Mouse (Mus musculus) forebrain, embryonic 11.5 days (tissue): ENCODE measurements at regions not wholly inside any gene's neighbourhood (a gene's known extent, or its start where the extent isn't known, plus 50 kb on each side); places are given as distances from the start of the nearest gene placed in this dataset.
A peak's percentile ranks its signal among the peaks of the same experiment; 100 is the strongest.
"Not testable (repeated sequence)": the region's sequence is repeated elsewhere in the genome, so short reads cannot be mapped to it uniquely, and the experiment has no call there.

ENCODE experiments used
- ATAC-seq: fragments of 200-750 bp; cut with Nextera tagmentation; replicated peaks from 2 replicates; pipeline ENCODE4 v1.8.0; 2017; ENCODE audit warnings: moderate TSS enrichment; ENCODE audit not compliant: low FRiP score
- DNase-seq: peaks from one replicate; pipeline ENCODE4 v3.0.0-alpha.2; 2017; ENCODE audit warnings: low spot score
- H3K27ac ChIP-seq: fragments of 300-500 bp; sonication (generic); 2 replicates; pipeline ENCODE4 v1.5.1; 2014; ENCODE audit warnings: low read depth, low read length
- H3K27me3 ChIP-seq: fragments of 300-500 bp; sonication (generic); 2 replicates; pipeline ENCODE4 v1.6.1; 2014; ENCODE audit warnings: mild to moderate bottlenecking, low read length, mixed read lengths; ENCODE audit not compliant: control insufficient read depth, insufficient read depth
- H3K36me3 ChIP-seq: fragments of 300-500 bp; sonication (generic); 2 replicates; pipeline ENCODE4 v1.6.1; 2014; ENCODE audit warnings: mild to moderate bottlenecking, low read length, moderate library complexity, mixed read lengths; ENCODE audit not compliant: control insufficient read depth, insufficient read depth
- H3K4me1 ChIP-seq: fragments of 300-500 bp; sonication (generic); replicated peaks from 2 replicates; pipeline ENCODE4 v1.6.1; 2014; ENCODE audit warnings: low read length, mixed read lengths; ENCODE audit not compliant: control insufficient read depth, insufficient read depth
- H3K4me2 ChIP-seq: fragments of 300-500 bp; sonication (generic); 2 replicates; pipeline ENCODE4 v1.6.1; 2014; ENCODE audit warnings: low read depth, mild to moderate bottlenecking, low read length, moderate library complexity, mixed read lengths; ENCODE audit not compliant: severe bottlenecking
- H3K4me3 ChIP-seq: fragments of 300-500 bp; sonication (generic); 2 replicates; pipeline ENCODE4 v1.5.1; 2014; ENCODE audit warnings: low read depth, low read length
- H3K9ac ChIP-seq: fragments of 300-500 bp; sonication (generic); 2 replicates; pipeline ENCODE4 v1.6.1; 2014; ENCODE audit warnings: low read length
- H3K9me3 ChIP-seq: fragments of 300-500 bp; sonication (generic); 2 replicates; pipeline ENCODE4 v1.6.1; 2016; ENCODE audit warnings: low read length, mixed read lengths; ENCODE audit not compliant: control insufficient read depth
- WGBS: fragments of 180-500 bp; shearing (Covaris S2); extraction: QIAGEN DNeasy Blood & Tissue Kit; methylation state at CpG from one replicate; pipeline ENCODE4 v1.1.7; 2014; 5-methylcytosine and 5-hydroxymethylcytosine counted together

DNA sequence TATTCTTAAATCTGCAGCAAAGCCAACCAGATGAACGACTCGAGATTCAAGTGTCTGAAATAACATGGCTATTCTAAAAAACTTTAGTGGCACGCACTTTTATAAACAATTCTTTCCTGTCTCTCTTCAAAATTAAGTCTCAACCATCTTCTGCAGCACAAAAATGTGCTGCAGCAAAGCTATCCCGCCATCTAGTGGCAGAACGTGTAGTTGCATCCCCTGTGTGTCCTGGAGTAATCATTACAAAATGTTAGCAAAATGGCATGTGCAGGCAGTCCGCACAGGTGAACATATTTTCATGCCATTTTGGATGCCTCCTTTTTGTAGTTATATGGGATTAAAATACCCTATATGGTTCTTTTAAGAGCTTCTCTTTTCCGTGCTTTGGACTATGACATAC lies 293.1 kb upstream of the Slc7a14 start:
- DNase-seq (peak; percentile 83), ATAC-seq (no peak)
- no peak overlapping the region for H3K4me2 ChIP-seq
- no peaks in the 10 kb centered on the region for H3K36me3 ChIP-seq
- H3K27me3 ChIP-seq = no peaks in the 10 kb centered on the region
- H3K27ac ChIP-seq = no peak overlapping the region
- H3K9ac ChIP-seq = no peak overlapping the region
- H3K9me3 ChIP-seq = no peaks in the 10 kb centered on the region
- H3K4me1 ChIP-seq = no peaks in the 10 kb centered on the region
- H3K4me3 ChIP-seq = no peak overlapping the region
- 27% methylated on average over 7 of the region's 7 CpGs for WGBS

GRCm38 (mm10) chr3:31596581-31596980 lies 286.4 kb upstream of the Slc7a14 start:
- not testable (repeated sequence) for H3K27me3 ChIP-seq, ATAC-seq, H3K9me3 ChIP-seq, DNase-seq, H3K27ac ChIP-seq, H3K9ac ChIP-seq, H3K4me3 ChIP-seq, H3K4me2 ChIP-seq, H3K4me1 ChIP-seq, H3K36me3 ChIP-seq
- WGBS = 67% methylated on average over 4 of the region's 4 CpGs

- Histone ChIP-seq H3K9ac (no peak overlapping the region), H3K4me2 (no peak overlapping the region), H3K9me3 (no peaks in the 10 kb centered on the region), H3K4me3 (no peak overlapping the region), H3K36me3 (no peaks in the 10 kb centered on the region), H3K27ac (no peak overlapping the region), H3K4me1 (no peaks in the 10 kb centered on the region), H3K27me3 (no peaks in the 10 kb centered on the region)
- no peak for DNase-seq
- ATAC-seq = no peak
- 64% methylated on average over 2 of the region's 2 CpGs for WGBS
These were observed 275.8 kb upstream of the Slc7a14 start for GRCm38 (mm10) chr3:31585971-31586370.

DNA sequence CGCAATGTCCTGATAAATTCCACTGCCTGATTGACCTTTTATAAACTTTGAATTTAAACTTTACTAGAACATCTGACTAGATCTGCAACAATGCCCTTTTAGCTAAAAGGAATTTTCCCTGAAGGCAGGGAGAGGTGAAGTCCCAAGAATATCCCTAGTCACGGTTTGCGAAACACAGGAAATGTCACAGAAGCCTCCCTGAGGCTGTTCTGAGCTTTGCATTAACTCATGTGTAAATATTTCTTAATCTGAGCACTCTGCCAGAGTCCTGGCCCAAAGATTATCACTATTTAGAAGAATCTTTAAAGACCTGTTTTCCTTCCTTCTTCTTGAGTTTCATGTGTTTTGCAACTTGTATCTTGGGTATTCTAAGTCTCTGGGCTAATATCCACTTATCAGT lies 263.7 kb upstream of the Slc7a14 start:
- Histone ChIP-seq H3K36me3 (no peaks in the 10 kb centered on the region), H3K9ac (no peak overlapping the region), H3K27me3 (no peaks in the 10 kb centered on the region), H3K4me2 (no peak overlapping the region), H3K4me3 (no peak overlapping the region), H3K4me1 (no peaks in the 10 kb centered on the region), H3K9me3 (peaks cover 2% of the 10 kb centered on the region; the same call in 1 of the 2 replicates), H3K27ac (no peak overlapping the region)
- ATAC-seq = no peak
- DNase-seq = no peak
- WGBS = 91% methylated on average over 3 of the region's 3 CpGs
